Mouse (Mus musculus) myocyte (in vitro differentiated cells): Measurements from ENCODE around the gene Olfr761.

Experiments used
- CEBPB ChIP-seq: IDR thresholded peaks from 2 replicates; pipeline ENCODE4 v1.6.1; 2011; ENCODE audit warnings: mild to moderate bottlenecking, moderate library complexity; ENCODE audit not compliant: poor library complexity, insufficient read depth, severe bottlenecking
- E2F4 ChIP-seq: IDR thresholded peaks from one replicate; pipeline ENCODE4 v1.6.1; 2011; ENCODE audit warnings: mild to moderate bottlenecking, control low read depth, moderate library complexity; ENCODE audit not compliant: insufficient read depth
- MAX ChIP-seq: IDR thresholded peaks from one replicate; pipeline ENCODE4 v1.6.1; 2011; ENCODE audit warnings: low read depth, mild to moderate bottlenecking, control low read depth
- MYOD1 ChIP-seq, 3 experiments: IDR thresholded peaks; one replicate each; pipeline ENCODE4 v1.6.1; 2011; ENCODE audit warnings: control low read depth in 2 of 3, low read depth in 2 of 3, mild to moderate bottlenecking in 2 of 3, moderate library complexity in 1 of 3; ENCODE audit not compliant: insufficient read length in 2 of 3, control insufficient read depth in 1 of 3
- MYOG ChIP-seq, 3 experiments: IDR thresholded peaks; one replicate each; pipeline ENCODE4 v1.6.1; 2011; ENCODE audit warnings: control low read depth in 2 of 3, low read depth in 2 of 3, mild to moderate bottlenecking in 2 of 3; ENCODE audit not compliant: insufficient read length in 2 of 3, control insufficient read depth in 1 of 3, insufficient read depth in 1 of 3
- POLR2A ChIP-seq: IDR thresholded peaks from one replicate; pipeline ENCODE4 v1.6.1; 2011; ENCODE audit warnings: low read depth, mild to moderate bottlenecking, control low read depth, moderate library complexity; ENCODE audit not compliant: insufficient read length
- POLR2AphosphoS2 ChIP-seq: IDR thresholded peaks from one replicate; pipeline ENCODE4 v1.6.1; 2011; ENCODE audit warnings: low read depth, control low read depth; ENCODE audit not compliant: insufficient read length
- REST ChIP-seq: IDR thresholded peaks from one replicate; pipeline ENCODE4 v1.6.1; 2011; ENCODE audit warnings: mild to moderate bottlenecking, control low read depth, moderate library complexity; ENCODE audit not compliant: insufficient read depth, insufficient read length
- SRF ChIP-seq: IDR thresholded peaks from one replicate; pipeline ENCODE4 v1.6.1; 2011; ENCODE audit warnings: low read depth; ENCODE audit not compliant: control insufficient read depth, insufficient read length
- TCF12 ChIP-seq: IDR thresholded peaks from one replicate; pipeline ENCODE4 v1.6.1; 2011; ENCODE audit warnings: mild to moderate bottlenecking, control low read depth; ENCODE audit not compliant: poor library complexity, insufficient read depth, severe bottlenecking
- TCF3 ChIP-seq: IDR thresholded peaks from one replicate; pipeline ENCODE4 v1.6.1; 2011; ENCODE audit warnings: low read depth, control low read depth; ENCODE audit not compliant: insufficient read length
- USF1 ChIP-seq: IDR thresholded peaks from one replicate; pipeline ENCODE4 v1.6.1; 2011; ENCODE audit warnings: low read depth, mild to moderate bottlenecking, control low read depth, moderate library complexity

DNA sequence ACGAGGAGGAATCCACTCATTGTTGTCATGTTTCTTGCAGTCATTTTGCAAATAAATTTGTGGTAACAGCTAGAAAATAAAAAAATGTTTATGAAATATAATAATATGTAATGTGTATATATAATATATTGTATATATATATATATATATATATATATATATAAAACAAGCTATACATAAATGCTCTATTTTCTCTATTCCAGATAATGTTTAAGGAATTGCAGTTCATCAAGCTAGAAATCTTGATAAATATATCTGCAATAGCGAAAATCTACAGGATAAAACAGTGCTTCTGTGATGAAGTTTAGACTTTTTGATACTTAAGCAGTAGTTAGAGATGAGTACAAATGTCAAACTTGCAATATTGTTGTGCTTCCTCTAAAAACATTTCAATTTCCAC lies at the start of gene Olfr761:
- TF ChIP-seq TCF12: no peak
- TF ChIP-seq POLR2A: no peak
- TF ChIP-seq E2F4: no peak
- no peak for TF ChIP-seq USF1
- TF ChIP-seq MYOG (IDR thresholded peaks at IDR 0.05; ENCODE audit: control insufficient read depth in 1 of 3, insufficient read depth in 1 of 3, insufficient read length in 2 of 3, low read depth in 2 of 3): no peak
- TF ChIP-seq SRF: no peak
- no peak for TF ChIP-seq POLR2AphosphoS2
- no peak for TF ChIP-seq MYOD1 (IDR thresholded peaks at IDR 0.05; ENCODE audit: control insufficient read depth in 1 of 3, insufficient read length in 2 of 3, low read depth in 2 of 3)
- no peak for TF ChIP-seq MAX
- no peak for TF ChIP-seq CEBPB
- no peak for TF ChIP-seq REST
- no peak for TF ChIP-seq TCF3
